Mouse (Mus musculus): ENCODE measurements at regions not wholly inside any gene's neighbourhood (a gene's known extent, or its start where the extent isn't known, plus 50 kb on each side); places are given as distances from the start of the nearest gene placed in this dataset.

DNA sequence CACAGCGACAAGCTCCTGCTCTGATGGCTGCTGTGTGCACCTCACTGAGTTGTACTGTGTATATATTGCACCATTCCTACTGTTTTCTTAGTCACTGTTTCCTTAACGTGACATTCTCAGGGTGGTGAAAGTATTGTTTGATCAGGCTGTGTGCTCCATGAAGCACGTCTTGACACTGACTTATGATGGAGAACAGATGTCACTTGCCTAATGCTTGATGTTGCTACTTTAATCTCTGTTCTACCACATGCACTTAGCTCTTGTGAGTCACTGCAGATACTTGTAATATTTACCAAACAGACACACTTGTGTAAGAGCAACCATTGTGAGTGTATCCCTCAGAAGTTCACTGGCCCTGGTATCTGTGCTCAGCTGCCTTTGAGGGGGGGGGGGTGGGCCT is 870.0 kb downstream of the Epha4 start:
- TF ChIP-seq ZMIZ1 (IDR thresholded peaks at IDR 0.05; ENCODE audit: low read depth, low read length), result no peak
- TF ChIP-seq POLR2A (IDR thresholded peaks at IDR 0.05; ENCODE audit: low read depth, low read length), result no peak
- TF ChIP-seq EP300 (IDR thresholded peaks at IDR 0.05; ENCODE audit: low read length), result no peak
- TF ChIP-seq USF2 (conservative IDR thresholded peaks at IDR 0.05; ENCODE audit: low read depth, low read length), result no peak
- TF ChIP-seq ZC3H11A (IDR thresholded peaks at IDR 0.05; ENCODE audit: low read depth, low read length), result no peak
- TF ChIP-seq CTCF (conservative IDR thresholded peaks at IDR 0.05 in 1 of 2, IDR thresholded peaks at IDR 0.05 in 1 of 2; ENCODE audit: low read depth in 2 of 2, low read length in 2 of 2), result no peak
- TF ChIP-seq E2F4 (IDR thresholded peaks at IDR 0.05; ENCODE audit: insufficient replicate concordance, low read depth, low read length), result no peak
- no peak for TF ChIP-seq USF1 (IDR thresholded peaks at IDR 0.05; ENCODE audit: low read depth, low read length)
- no peak for TF ChIP-seq CHD2 (IDR thresholded peaks at IDR 0.05; ENCODE audit: low read length)
- no peak for TF ChIP-seq MYC (IDR thresholded peaks at IDR 0.05; ENCODE audit: low read depth, low read length)
- no peak for TF ChIP-seq NRF1 (IDR thresholded peaks at IDR 0.05; ENCODE audit: low read depth, low read length)
- TF ChIP-seq HCFC1 (IDR thresholded peaks at IDR 0.05; ENCODE audit: low read depth, low read length), result no peak

All from CH12.LX (cell line).